Mouse (Mus musculus) thymus, postnatal 14 days (tissue): ENCODE measurements around the gene B2m.
"Not testable (repeated sequence)": the region's sequence is repeated elsewhere in the genome, so short reads cannot be mapped to it uniquely, and the experiment has no call there.

Source experiments
- DNase-seq: peaks from one replicate; pipeline ENCODE4 v3.0.0; 2021

B2m gene

DNA sequence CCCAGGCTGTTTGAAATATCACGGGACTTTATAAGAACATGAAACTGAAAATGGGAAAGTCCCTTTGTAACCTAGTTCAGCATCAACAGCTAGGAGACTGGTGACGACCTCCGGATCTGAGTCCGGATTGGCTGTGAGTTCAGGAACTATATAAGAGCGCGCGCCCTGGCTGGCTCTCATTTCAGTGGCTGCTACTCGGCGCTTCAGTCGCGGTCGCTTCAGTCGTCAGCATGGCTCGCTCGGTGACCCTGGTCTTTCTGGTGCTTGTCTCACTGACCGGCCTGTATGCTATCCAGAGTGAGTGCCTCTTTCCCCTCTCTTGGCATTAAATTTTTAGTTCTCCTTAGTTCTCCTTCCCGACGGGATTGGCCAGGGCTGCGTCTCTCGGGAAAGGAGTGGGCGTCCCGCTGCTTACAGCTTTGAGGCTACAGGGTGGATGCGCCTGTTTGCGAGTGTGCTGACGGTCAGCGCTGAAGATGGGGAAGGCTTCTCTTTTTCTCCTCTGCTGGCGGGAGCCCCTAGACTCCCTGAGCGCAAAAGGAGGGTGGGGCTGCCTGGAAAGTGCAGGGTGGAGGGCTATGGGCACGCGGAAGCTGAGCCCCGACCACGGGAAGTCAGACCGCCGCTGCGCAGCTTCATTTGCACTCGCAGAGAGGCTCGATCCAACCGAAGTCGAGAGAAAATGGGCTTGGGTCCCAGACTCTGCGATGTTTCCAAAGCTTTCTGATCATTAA is at the start of gene B2m:
Gene B2m (plus strand): TSS at position 179 of the 734 bp plus-strand sequence.
- DNase-seq: peak; percentile 94

DNA sequence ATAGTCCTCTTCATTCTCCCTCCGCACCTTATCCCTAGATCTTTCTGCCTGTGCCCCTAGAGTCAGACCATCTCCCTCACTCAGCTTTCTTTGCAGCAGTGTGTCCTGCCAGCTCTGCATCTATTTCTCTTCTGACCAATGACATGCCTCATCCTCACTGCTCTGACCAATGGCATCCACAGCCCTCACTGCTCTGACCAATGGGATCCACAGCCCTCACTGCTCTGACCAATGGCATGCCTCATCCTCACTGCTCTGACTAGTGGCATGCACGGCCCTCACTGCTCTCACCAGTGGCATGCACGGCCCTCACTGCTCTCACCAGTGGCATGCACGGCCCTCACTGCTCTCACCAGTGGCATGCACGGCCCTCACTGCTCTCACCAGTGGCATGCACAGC is 49.8 kb upstream of the B2m start:
- not testable (repeated sequence) for DNase-seq

DNA sequence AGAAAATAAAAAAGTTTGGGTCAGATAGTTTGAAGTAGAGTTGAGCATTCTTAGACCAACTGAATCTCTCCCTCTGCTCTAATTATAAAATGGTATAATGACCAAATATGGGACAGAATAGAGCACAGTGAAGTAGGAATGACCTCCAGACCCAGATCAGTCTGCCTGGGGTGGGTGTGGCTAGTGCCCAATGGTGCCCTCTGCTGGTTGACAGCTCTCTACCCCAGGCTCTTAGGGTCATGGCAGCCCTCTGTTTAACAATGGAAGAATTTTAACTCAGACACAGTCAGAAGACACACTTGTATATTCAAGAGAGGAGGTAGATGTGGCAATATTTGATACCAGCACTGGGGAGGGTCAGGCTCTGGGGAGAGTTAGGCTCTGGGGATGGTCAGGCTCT is 45.4 kb upstream of the B2m start:
- peak; percentile 55 for DNase-seq

DNA sequence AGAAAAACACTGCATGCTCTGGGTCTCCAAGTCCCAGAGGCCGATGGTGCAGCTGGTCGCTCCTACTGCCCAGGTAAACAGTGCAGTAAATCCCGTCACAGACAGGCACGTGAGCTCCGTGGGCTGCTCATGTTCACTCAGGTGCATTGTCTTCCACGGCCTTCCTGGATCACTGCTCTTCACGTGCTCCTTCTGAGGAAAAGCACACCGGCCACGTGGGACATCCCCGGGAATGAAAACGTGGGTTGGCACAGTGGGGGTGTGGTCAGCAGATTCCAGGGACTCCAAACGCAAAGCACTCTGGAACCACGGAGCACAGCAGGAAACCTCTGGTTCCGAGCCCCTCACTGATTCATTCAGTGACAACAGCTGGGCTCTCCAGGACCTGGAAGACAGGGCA is 39.4 kb upstream of the B2m start:
- no peak for DNase-seq

DNA sequence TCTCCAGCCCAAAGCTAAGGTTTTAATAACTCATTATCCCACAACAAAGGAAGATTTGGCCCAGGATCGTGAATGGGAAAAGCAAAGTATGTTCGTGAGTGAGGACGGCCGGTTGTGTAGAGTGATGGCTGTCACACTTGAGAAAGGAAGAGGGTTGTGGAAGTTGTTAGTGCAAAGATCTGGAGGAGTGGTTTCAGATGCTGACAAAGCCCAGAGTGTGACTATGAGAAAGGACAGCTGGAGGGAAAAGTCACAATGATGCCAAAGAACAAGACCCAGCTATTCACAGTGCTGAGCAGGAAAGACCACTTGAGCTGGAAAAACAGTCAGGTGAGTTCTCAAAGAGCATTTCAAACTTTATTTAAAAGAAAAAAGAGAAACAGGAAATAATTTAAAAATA is 37.8 kb upstream of the B2m start:
- DNase-seq: no peak

DNA sequence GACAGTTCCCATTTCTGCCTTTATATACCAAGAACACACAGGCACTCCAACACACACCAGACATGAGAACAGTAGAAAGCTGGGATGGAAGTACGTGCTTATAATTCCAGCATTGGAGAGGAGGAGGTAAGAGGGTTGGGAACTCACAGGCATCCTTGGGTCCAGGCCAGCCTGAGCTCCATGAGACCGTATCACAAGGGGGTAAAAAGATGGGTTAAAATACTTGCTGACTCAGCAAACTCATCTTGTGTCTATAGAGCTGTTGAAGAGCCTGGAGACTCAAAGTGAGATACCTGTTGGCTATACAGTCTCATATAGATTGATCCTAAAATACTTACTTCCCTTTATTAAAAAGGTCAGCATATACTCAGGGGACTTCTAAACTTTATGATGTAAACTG is 30.6 kb upstream of the B2m start:
- DNase-seq: no peak

DNA sequence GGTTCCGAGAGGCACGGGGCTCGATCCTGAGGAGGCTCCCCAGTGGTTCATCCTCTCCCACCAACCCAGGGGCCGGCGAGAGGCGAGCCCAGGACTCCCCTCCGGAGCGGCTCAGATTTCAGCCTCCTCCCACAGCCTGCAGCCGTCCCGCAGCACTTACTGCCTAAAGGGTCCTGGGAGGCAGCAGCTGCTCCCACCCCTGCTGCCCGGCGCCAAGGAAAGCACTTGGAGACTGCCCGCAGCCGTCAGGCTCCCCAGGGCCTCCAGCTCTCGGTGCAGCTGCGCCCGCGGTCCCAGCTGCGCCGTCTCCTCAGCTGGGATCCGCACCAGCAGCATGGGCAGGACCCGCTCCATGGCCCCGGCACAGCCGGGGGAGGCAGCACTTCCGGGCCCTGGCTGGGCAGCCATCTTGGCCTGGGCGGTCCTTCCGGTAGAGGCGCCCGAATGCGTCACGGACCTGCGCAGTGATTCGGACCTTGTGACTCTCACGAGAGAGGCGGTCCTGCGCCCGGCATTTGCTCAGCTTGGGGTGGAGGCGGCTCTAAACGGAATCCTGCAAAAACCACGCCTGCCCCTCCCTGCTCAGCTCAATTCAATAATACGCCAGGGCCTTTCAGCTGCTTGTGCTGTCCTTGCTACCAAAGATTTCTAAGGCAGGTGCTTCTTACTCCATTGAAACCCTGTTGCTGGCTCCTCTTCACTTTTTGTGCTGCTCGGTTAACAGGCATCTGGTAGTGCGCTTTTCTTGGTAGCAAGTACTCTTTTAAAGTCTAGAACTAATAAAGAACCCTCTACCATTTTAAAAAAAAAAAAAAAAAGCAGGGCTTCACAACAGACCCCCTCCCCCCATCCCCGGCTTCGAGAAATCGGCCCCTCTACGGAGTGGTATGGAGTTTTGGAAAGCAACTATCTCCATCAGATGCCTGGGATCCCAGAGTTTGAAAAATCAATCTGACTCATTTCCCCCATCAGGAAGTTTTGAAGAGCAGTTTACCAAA is 29.2 kb upstream of the B2m start, which contains the start of gene Spg11:
Gene Spg11 (minus strand): TSS at position 426 of the 998 bp plus-strand sequence.
- peak; percentile 97 for DNase-seq

DNA sequence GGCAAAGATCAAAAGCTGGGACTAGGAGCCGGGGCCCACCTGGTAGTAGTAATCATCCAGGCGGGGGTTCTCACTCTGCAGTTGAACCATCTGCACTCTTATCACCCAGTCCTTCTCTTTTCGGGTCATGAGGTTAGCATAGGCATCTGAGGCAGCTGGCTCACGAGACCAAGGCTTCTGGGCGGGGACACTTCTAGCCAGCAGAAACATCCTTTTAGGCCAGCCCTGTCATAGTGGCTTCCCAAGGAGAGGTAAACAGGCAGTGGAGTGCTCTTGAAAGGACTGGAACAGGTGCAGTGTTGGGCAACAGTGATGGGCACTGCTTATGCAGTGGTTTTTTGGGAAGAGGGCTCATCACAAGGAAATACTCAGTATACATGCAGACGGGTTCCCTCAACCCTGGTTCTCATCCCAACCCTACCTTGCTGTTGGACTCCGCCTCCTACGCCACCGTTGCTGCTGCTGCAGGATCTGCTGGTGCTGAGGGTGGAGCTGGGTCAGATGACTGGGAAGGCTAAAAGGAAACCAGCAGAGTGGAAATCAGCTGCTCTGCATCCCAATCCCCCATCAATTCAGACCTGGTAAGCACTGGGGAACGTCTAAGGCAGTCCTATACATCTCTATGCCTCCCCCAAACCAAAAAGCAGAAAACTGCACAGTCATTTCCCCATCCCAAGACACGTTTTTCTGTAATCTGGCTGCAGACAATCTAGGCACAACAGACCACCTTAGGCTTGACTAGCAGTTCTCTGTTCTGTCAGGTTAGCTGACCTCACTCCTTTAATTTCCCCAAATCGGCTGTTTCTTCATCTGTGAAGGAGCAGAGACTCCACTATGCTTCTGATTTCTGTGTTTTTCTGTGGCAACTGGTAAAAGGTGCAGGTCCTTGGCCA is 21.6 kb upstream of the B2m start:
- peak; percentile 58 for DNase-seq

DNA sequence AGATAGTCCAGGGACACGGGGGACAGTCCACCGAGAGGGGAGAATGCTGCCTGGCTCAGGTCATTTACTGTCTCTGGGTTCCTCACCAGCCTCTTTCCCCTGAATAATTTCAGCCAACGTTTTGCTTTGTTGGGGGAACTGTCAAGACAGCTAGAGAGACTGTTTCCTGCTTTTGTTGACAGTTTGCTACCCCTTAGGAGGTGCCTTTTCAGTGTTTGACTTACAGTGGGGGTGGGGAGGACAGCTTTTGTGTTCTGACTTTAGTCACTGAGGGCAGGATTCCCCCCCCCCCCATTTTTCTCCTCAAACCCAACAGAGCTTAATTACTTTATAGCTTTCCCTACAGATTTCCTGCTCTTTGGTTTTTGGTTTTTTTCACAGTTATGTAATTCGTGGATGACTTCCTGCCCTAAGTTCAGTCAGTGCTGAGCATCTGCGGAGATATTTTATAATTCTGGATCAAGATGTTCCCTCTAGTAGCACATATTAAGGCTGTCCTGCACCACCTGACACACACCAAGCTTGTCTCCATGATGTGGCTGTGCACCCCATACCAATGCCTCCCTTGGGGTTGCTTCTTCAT is 20.6 kb upstream of the B2m start:
- DNase-seq: peak; percentile 46

DNA sequence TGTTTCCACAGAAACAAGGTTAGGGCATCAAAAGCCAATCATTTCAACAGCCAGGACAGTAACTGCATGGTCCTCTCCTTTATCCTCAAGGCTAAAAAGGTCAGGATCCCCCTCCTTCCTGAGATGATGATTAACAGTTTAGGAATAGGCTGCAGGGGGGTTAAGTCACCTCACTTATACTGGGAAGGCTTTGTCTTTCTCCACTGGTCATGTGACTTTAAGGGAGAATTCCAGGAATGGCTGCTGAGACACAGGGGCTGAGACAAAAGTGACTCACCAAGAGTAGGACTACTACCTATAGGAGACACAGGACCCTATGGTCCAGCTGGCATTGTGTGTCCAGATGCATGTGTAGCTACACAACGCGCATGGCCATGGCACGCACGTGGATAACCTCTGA is 19.9 kb upstream of the B2m start:
- no peak for DNase-seq

DNA sequence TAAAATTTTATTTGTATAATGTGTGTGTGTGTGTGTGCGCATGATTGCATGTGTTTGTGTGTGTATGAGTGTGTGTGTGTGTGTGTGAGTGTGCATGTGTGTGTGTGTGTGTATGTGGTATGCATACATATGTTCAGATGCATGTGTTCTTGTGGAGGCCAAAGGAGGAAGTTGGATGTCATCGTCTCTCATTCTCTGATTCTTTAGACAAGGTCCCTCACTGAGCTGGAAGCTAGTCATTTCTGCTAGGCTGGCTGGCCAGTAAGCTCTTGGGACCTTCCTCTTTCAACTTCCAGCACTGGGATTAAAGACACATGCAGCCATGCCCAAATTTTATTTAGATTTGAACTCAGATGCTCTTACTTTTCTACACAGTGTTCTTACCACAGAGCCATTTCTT is 15.4 kb upstream of the B2m start:
- DNase-seq: no peak

DNA sequence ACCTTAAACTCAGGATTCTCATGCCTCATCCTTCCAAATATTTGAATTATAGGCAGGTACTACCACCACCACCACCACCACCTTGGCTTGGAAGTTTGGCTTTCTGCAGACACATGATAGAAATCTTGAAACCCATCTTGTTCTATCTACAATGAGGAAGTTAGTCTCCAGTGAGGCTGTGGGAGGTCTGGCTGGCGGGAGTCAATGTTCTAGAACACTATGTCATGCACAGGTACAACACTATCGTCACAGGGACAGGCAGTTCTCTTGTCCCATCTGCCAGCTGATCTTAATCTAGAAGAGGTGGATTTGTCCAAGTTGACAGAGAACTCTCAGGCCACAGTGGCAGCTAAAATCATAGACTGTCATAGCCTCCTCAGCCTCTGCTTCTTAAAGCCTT is 14.9 kb upstream of the B2m start:
- DNase-seq: no peak

DNA sequence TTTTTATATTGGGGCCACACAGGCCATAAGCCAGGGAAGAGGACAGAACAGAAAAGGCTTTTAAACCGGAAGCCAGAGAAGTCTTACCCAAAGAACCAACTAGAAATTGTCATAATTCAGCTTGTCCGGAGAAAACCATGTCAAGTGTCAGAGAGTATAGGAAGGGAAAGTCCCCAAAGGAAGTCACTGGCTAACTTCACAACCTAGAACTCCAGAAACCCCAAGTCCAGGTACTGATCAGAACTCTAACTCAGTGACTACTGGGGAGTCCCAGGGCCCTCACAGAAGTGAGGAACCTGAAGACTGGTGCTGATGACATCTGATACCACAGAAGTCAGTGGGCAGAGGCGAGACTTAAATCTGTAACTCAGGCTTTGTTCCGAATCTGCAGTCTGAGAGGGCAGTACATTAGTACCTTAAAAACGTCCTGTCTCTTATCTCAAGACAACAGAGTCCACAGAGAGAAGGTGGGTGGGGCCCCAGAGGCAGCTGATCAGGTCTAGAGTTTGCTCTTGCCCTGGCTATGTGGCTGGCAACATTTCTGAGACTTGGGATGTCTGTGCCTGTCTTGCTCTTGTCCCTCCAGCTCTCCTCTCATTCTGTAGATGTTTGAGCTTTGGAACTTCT is 9.5 kb upstream of the B2m start:
- no peak for DNase-seq

DNA sequence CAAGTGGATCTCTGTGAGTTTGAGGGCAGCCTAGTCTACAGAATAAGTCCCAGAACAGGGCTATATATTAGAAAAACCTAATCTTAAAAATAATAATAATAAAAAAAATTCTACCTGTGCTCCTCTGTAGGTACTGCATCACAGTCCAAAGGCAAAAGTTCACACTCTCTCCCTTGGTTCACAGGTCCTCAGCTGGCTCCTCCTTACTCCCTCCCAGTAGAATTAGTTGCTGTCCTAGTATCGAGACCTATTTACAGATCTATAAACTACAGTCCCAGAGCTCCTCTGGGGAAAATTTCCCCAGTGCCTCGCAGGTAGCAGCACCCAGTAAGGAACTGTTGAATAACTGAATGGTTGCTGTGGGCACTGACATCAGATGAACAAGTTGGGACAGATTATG is 6.7 kb upstream of the B2m start:
- DNase-seq: no peak

DNA sequence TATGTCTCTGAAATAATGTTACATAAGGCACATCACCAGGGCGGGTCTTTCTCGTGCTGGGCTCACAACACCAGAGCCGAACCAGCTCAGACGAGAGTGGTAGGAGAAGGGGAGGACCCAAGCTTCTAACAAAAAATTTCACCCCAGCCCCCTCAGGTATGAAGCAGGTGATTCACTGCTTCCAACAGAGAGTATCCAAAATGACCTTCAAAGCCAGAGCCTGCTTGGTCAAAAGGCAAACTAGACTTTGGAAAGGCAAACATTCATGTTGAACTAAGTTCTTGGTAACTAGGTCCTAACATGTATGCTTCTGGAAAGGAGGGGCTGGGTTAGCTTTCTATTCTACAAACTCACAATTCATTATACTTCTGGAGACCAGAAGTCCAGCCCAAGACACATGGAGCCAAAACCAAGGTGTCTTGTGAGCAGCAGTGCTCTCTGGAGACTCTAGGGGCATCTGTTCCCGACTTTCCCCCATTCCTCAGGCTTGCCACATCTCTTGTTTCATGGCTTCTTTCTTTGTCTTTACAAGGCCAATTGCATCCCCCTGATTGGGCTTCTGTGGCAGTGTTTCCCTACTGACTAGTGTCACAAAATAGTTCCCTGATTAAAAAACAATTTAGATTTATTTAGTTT is 6.0 kb upstream of the B2m start:
- no peak for DNase-seq

DNA sequence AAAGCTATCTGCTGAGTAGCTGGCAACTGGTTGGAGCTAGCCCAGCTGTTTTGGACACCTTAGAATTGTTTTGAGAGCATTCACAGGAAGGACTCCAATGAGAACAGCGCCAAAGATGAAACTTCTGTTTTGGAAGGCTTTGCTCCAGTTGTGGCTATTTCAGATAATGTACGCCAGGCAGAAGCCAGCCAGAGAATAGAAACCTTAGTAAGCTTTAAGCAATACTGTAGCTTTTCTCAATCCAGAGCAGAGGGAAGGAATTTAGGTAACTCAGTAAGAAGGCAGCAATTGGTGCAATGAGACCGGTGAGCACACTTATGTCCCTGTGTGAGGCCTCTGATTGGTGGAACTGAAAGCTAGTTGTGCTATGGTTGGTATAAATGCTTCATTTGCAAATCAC is 4.4 kb upstream of the B2m start:
- no peak for DNase-seq

DNA sequence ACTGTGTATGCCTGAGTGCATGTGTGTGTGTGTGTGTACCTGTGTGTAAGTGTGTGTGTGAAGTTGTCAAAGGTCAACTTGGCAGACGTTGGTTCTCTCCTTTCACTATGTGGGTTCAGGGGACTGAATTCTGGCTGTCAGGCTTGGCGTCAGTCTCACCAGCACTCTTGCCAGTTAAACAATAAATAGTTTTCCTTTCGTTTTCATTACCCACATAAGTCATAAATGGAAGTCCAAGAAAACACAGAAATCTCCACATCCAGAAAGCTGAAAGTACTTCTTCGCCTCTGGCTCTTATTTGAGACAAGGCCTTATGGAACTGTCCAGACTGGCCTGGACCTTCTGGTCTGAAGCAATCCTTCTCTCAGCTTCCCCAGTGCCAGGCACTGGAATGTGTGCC is 1.7 kb upstream of the B2m start:
- no peak for DNase-seq

DNA sequence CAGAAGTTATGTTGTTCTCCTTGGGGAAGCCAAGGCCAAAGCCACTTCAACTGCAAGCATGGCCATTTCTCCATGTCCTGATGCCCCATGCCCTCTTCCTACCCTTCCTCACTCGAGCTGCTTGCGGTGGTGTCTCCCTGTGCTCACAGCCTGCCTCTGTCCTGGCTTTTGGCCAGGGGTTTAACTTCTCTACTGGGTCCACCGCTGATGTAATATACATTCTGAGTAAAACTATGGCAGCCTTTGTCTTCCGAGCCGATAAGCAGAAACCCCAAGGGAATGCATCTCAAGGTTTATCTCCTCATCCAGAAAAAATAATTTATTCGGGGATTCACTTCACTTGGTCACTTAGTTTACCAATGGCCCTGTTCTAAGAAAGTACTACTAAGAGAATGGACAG is 799 bp upstream of the B2m start:
- no peak for DNase-seq

DNA sequence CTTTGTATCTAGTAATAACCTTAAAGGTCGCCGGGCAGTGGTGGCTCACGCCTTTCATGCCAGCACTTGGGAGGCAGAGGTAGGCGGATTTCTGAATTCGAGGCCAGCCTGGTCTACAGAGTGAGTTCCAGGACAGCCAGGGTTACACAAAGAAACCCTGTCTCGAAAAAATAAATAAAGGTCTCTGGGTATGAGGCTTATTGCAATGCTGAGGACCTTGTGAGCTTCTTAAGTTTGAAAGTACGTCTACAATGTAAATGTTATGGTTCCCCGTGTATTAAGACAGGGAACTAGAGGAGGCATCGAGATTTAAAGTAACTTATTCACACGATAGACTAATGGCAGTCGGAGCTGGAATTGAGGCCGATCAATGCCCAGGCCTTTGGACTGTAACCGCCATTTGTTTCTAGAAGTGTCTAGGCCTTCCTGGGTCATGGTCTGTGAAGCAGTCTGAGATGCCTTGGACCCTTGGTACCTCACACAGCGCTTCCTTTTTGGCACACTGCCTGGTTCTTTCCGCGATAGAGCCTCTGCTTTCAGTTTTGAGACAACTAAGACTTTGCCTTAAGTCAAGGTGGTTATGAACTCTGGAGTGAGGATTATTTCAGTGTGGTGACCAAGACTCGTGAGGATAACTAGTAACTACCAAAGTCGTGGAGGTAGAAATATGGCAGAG is 894 bp downstream of the B2m start:
- peak; percentile 71 for DNase-seq

DNA sequence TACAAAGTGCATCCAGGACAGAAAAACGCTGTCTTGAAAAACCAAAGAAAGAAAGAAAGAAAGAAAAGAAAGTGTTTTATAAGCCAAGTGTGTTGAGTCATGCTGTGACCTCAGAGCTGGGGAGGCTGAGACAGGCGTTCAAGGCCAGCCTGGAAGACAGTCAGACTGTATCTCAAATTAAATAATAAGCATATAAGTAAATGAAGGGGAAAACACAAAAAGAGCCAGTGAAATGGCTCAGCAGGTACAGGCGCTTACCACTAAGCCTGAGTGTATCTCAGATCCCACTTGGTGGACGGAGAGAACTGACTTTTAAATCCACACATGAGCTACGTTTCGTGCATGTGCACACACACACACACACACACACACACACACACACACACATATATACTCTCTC is 1.8 kb downstream of the B2m start:
- no peak for DNase-seq

DNA sequence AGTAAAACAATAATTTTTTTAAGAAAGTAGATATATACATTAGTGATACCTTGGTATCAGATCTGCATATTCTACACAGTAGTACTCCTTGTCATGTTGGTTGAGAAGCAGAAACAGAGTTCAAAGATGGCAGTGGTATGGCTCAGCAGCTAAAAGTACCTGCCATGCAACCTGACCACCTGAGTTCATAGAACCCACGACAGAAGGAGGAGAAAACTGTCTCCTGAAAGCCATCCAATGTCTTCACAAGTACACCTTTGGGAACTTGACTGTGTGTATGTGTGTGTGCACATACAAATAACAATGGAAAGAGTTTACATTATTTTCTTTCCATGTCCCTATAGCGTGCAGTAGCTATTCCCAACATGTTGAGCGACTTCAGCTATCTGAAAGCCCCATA is 2.2 kb downstream of the B2m start:
- DNase-seq: no peak
